Mouse (Mus musculus): ENCODE measurements at regions not wholly inside any gene's neighbourhood (a gene's known extent, or its start where the extent isn't known, plus 50 kb on each side); places are given as distances from the start of the nearest gene placed in this dataset.
"Not testable (repeated sequence)": the region's sequence is repeated elsewhere in the genome, so short reads cannot be mapped to it uniquely, and the experiment has no call there.

DNA sequence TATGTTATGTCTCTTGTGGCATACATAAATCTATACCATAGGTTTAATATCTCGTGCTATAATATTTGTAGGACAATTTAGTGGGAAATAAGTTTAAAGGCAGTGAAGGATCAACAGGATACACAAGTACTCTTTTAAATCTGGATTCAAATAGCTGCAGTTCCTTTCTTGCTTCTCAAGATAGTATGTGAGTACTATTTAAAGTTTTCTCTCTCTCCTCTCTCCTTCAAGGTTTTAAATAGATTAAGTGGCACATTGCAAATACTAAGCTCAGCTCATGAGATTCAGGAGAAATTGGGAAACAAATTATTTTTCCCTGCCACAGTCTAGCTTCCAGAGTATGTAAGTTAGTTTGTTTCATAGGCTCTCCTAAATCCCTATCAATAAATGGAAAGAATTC lies 1103.9 kb downstream of the Ndufa4 start:
- no peak for DNase-seq

- peak; percentile 1 for DNase-seq
Measured at GRCm38 (mm10) chr6:10758620-10759311, 1148.5 kb downstream of the Ndufa4 start.

DNA sequence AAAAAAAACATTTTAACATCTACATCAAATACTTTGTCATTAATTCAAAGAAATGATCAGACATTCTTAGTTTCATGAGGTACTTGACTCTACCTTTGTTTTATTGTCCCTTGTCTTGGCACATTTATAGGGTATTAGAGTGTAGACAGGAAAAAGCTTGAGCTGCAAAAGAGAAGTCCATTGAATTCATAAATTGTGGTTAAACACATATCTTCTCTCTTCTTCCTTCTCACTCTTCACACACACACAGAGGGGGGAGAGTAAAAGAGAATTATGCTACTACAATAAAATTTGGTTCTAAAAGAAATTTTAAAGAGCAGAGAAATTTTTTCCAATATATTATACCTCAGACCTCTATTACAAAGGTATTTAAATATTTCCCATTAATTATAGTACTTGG lies 1149.2 kb downstream of the Ndufa4 start:
- DNase-seq, result no peak

- DNase-seq, result no peak
Measured at GRCm38 (mm10) chr6:10744056-10744455, 1163.2 kb downstream of the Ndufa4 start.

- DNase-seq, result no peak
Measured at GRCm38 (mm10) chr6:10722566-10722965, 1184.7 kb downstream of the Ndufa4 start.

DNA sequence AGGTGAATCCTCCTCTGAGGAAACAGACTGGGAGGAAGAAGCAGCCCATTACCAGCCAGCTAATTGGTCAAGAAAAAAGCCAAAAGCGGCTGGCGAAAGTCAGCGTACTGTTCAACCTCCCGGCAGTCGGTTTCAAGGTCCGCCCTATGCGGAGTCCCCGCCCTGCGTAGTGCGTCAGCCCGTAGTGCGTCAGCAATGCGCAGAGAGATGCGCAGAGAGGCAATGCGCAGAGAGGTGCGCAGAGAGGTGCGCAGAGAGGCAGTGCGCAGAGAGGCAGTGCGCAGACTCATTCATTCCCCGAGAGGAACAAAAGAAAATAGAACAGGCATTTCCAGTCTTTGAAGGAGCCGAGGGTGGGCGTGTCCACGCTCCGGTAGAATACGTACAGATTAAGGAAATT lies 1216.8 kb downstream of the Ndufa4 start:
- DNase-seq, result not testable (repeated sequence)

All from kidney, adult 9 months (tissue).